Mouse (Mus musculus) thymus, postnatal 14 days (tissue): ENCODE measurements around the gene Scgb1b11.
"Not testable (repeated sequence)": the region's sequence is repeated elsewhere in the genome, so short reads cannot be mapped to it uniquely, and the experiment has no call there.

ENCODE experiments used
- DNase-seq: peaks from one replicate; pipeline ENCODE4 v3.0.0; 2021

The Scgb1b11 gene

GRCm38 (mm10) chr7:32222540-32222939 lies at the start of gene Scgb1b11:
Scgb1b11 (plus strand) TSS chr7:32222840.
- not testable (repeated sequence) for DNase-seq

- DNase-seq: not testable (repeated sequence)
Observed at GRCm38 (mm10) chr7:32211045-32211444, 11.6 kb upstream of the Scgb1b11 start, which contains the start of gene Scgb2b11. Scgb2b11 (minus strand) TSS chr7:32211145.
